Mouse (Mus musculus) E14TG2a.4 (cell line): Measurements from ENCODE around the gene 4921517D22Rik.

Experiments used
- CTCF ChIP-seq: conservative IDR thresholded peaks from 2 replicates; pipeline ENCODE4 v1.5.1; 2014; ENCODE audit warnings: low read length
- POU5F1 ChIP-seq: IDR thresholded peaks from 2 replicates; pipeline ENCODE4 v1.6.1; 2014; ENCODE audit warnings: low read length, borderline replicate concordance

- TF ChIP-seq CTCF (no peak), POU5F1 (no peak)
Measured at GRCm38 (mm10) chr13:59657781-59658180, 36.1 kb downstream of the 4921517D22Rik start.
